Mouse (Mus musculus): ENCODE data around the gene Asic2. TPM values are rescaled to one million over a fixed set of nuclear protein-coding genes. Genes with fewer than 3 reads are reported as not detected.

Asic2 gene
- total RNA-seq, 2 experiments from 2014 or later, result 0.21 to 0.23 TPM

- DNase-seq, result no peak
Observed at GRCm38 (mm10) chr11:80900555-80900954, 1067.7 kb downstream of the Asic2 start.

- DNase-seq, result no peak
Observed at GRCm38 (mm10) chr11:80895853-80896252, 1072.4 kb downstream of the Asic2 start.

DNA sequence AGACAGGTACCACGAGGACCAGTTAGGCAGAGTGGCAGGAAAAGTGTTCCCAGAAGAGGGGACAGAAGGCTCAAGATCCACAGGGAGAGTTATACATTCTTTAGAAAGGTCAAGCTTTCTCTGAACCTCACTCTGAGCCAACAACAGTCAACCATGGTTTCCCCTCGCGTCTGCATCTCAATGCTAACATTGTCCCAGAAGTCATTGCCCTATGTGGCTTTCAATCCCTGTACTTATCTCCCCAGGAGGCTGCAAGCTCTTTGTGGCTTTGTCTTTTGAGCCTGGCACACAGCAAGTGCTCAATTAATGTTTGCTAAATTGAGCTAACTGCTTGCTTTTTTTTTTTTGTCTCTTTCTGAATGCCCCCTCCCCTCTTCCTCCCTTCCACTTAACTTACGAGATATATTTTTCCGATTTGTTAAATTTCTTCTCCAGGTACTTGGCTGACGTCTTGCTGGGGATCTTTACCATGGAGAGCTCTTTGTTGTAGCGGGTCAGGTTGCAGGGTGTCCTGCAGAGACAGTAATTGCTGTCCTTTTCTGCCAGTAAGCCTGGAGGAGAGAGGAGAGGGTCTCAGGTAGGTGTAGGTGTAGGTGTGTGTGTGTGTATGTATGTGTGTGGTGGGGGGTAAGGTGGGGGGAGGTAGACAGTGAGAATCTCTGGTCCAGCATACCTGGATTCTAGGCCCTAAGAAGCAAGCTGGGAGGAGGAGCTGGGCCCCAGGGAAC is 1078.8 kb downstream of the Asic2 start:
- DNase-seq, result no peak

- DNase-seq, result no peak
Observed at GRCm38 (mm10) chr11:80887021-80887420, 1081.2 kb downstream of the Asic2 start.

- no peak for DNase-seq
Observed at GRCm38 (mm10) chr11:80886365-80886764, 1081.9 kb downstream of the Asic2 start.

GRCm38 (mm10) chr11:80884521-80885231 is 1083.6 kb downstream of the Asic2 start:
- no peak for DNase-seq

DNA sequence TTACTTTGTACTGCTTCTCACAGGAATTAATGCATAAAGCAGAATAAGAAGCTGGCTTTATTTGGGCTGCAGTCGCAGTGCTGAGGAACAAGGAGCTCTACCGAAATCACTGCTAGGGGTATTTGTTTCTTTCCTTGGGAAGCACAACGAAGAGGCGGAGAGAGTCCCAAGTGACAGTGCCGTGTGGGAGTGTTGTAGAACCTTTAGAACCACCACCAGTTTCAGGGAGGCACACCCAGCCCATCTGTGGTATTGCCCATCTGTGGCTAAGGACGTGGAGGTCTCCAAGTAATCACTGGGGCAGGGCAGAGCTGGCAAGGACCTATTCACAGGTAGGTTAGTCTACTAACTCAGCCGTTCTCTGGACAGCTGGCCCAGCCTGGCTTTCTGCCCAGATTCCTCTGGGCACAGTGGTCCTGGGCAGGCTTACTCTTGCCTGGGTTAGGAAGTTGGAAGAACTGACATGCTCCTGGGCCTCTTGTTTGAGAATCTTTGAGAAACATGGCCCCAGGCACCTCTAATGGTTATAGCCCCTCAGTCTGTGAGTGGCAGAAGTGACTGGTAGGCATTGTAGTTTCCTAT is 1085.9 kb downstream of the Asic2 start:
- no peak for DNase-seq

- DNase-seq, result no peak
Observed at GRCm38 (mm10) chr11:80878026-80878425, 1090.2 kb downstream of the Asic2 start.

- DNase-seq, result peak; percentile 17
Observed at GRCm38 (mm10) chr11:80877131-80877651, 1091.1 kb downstream of the Asic2 start.

- peak; percentile 60 for DNase-seq
Observed at GRCm38 (mm10) chr11:80872509-80873474, 1095.5 kb downstream of the Asic2 start.

DNA sequence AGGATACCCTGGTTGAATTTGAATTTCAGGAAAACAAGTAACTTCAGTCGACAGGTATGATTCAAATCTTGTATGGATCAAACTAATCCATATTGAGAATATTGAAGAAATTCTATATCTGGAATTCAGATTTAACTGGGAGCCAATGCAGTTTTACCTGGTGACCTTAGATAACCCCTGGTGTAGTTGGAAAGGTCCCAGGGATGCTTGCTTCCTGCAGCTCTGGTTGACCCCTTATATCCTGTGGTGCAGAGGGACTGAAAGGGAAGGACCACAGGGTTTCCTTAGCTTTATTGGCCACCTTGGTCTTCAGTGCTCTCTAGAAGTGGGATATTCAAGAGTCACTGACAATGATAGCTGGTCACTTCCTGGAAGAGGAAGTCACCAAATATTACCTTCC is 1100.2 kb downstream of the Asic2 start:
- DNase-seq, result no peak

- no peak for DNase-seq
Observed at GRCm38 (mm10) chr11:80862941-80863340, 1105.3 kb downstream of the Asic2 start.

- no peak for DNase-seq
Observed at GRCm38 (mm10) chr11:80858065-80858464, 1110.2 kb downstream of the Asic2 start, which contains the start of gene Spaca3. TSS of gene Spaca3 (plus strand) at chr11:80858365.

- no peak for DNase-seq
Observed at GRCm38 (mm10) chr11:80856827-80857226, 1111.4 kb downstream of the Asic2 start.

DNA sequence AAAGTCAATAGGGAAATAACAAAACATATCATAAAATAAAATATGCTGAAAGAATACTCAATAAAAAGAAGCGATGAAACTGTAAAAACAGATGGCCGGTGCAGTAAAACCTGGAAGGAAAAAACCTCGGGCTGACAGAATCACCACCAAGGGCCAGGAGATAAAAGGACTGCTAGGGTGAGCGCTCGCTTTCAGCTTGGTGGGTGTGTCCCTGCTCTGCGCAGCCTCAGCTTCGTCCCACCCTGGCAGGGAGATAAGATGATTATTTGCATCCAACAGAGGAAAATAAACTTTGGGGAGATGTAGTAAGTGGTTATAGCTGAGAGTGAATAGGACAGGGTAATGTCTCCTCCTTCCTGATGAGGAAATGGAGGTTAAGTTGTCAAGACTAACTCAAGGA is 1113.3 kb downstream of the Asic2 start:
- DNase-seq, result no peak

DNA sequence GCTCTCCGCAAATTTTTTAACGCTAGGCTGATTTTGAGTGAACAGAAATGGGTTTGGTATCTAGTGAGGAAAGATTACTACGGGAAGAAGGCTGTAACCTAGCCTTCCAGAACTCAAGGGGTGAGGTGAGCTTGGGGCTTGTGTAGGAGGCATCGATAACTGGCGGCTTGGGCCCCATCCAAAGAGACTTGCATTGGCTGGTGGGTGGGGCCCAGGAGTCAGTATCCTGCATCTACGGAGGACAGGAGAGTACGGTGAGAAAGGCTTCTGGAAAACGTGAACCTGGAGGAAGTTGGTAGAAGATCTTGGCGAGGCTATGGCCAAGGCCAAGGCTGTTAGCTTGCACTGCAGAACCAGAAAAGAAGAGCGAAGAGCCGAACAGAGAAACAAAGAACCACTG is 1113.8 kb downstream of the Asic2 start:
- no peak for DNase-seq

- no peak for DNase-seq
Observed at GRCm38 (mm10) chr11:80853014-80853413, 1115.2 kb downstream of the Asic2 start.

- no peak for DNase-seq
Observed at GRCm38 (mm10) chr11:80851859-80852258, 1116.4 kb downstream of the Asic2 start.

GRCm38 (mm10) chr11:80848131-80848530 is 1120.1 kb downstream of the Asic2 start:
- DNase-seq, result no peak

GRCm38 (mm10) chr11:80846115-80846514 is 1122.1 kb downstream of the Asic2 start:
- DNase-seq, result no peak

DNA sequence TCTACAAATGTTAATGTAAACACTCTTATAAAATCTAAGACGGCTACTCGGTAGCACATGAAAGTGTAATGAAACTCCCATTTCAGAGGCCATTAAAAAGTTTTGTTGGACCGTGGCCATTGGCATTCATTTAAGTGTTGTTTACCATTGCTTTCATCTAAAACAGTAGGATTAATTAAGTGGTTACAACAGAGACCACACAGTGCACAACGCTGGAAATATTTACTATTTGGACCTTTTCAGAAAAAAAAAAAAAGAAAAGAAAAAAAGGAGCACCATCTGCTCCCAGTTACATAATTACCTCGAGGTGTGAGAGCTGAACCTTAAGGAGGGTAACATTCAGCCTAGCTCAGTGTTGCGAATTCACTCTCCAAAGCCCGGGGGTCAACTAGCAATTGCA is 1122.8 kb downstream of the Asic2 start:
- DNase-seq, result no peak

GRCm38 (mm10) chr11:80843435-80843834 is 1124.8 kb downstream of the Asic2 start:
- DNase-seq, result no peak

All from gastrocnemius, postnatal 10 days (tissue).